Mouse (Mus musculus): ENCODE results near the gene Ppp1r14c.

GRCm38 (mm10) chr10:3406280-3406679 lies 40.4 kb downstream of the Ppp1r14c start:
- TF ChIP-seq CTCF (IDR thresholded peaks at IDR 0.05; ENCODE audit: borderline replicate concordance, insufficient read depth, low read length) (no peak), POLR2A (IDR thresholded peaks at IDR 0.05; ENCODE audit: low read depth, low read length) (no peak)
